Mouse (Mus musculus): ENCODE measurements around the gene Ppp1r14b. TPM values are rescaled to one million over a fixed set of nuclear protein-coding genes. Genes with fewer than 3 reads are reported as not detected.

The Ppp1r14b gene
- polyA plus RNA-seq, 2 experiments = 277 to 282 TPM

DNA sequence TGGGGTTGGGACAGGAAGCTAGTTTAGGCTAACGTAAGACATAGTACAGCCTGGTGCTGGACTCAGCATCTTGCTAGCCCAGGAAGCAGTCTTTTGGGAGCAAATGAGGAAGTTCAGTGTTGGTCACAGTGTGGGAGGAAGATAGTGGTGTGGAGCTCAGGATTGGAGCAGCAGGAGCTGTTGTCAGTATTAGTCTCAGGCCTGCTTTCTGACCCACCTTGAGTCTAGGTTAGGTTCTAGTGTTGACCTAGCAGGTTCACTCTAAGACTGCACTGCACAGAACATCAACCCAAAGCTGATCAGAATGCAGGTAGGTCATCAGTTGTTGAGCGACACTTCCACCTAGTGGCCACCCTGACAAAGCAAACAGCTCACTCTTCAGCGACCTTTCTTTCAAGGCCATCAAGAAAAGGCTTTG lies 45.5 kb downstream of the Ppp1r14b start:
- Histone ChIP-seq H3K9ac (ENCODE audit: low read depth, low read length, severe bottlenecking) (no peak overlapping the region), H3K27ac (replicated peaks; ENCODE audit: low read depth, low read length) (no peak overlapping the region), H3K27me3 (ENCODE audit: control insufficient read depth, insufficient read depth, low read length) (no peaks in the 10 kb centered on the region), H3K4me2 (replicated peaks; ENCODE audit: low read depth, low read length, severe bottlenecking) (no peak overlapping the region), H3K4me1 (ENCODE audit: control insufficient read depth, insufficient read depth, low read length) (no peaks in the 10 kb centered on the region), H3K4me3 (replicated peaks; ENCODE audit: low read length) (no peak overlapping the region), H3K9me3 (ENCODE audit: control insufficient read depth, low read length) (no peaks in the 10 kb centered on the region), H3K36me3 (ENCODE audit: control insufficient read depth, insufficient read depth, low read length) (peaks cover 72% of the 10 kb centered on the region)
- no peak for TF ChIP-seq POLR2A (IDR thresholded peaks at IDR 0.05; ENCODE audit: borderline replicate concordance, extremely low read depth, insufficient read depth, insufficient read length)
- peak; percentile 60 for DNase-seq (ENCODE audit: low spot score)
- WGBS = 54% methylated on average over 3 of the region's 3 CpGs
- ATAC-seq (ENCODE audit: low FRiP score, low read depth) = 0 out of 2 replicates have a peak, but pooled peaks have one; percentile 21

Other genes with a start within 250 kb of the Ppp1r14b start
- gene Rps6ka4, start 134.3 kb upstream of the Ppp1r14b start, polyA plus RNA-seq (2012; rRNA removed) = 19.4 and 22.9 TPM in 2 replicates
- gene Rps6ka4, start 134.3 kb upstream of the Ppp1r14b start, polyA plus RNA-seq (2014; fragmentation: Nextera tagmentation; extraction: Ambion mirVana) = 25.2 and 27.4 TPM in 2 replicates
- 1.8 and 2.2 TPM in 2 replicates for gene Ccdc88b, start 116.8 kb upstream of the Ppp1r14b start, polyA plus RNA-seq (2012; rRNA removed)
- 0.69 and 0.75 TPM in 2 replicates for gene Ccdc88b, start 116.8 kb upstream of the Ppp1r14b start, polyA plus RNA-seq (2014; fragmentation: Nextera tagmentation; extraction: Ambion mirVana)
- gene Trmt112, start 65.3 kb upstream of the Ppp1r14b start, polyA plus RNA-seq (2012; rRNA removed) = 163 and 164 TPM in 2 replicates
- gene Trmt112, start 65.3 kb upstream of the Ppp1r14b start, polyA plus RNA-seq (2014; fragmentation: Nextera tagmentation; extraction: Ambion mirVana) = 163 and 167 TPM in 2 replicates
- 145 and 173 TPM in 2 replicates for gene Prdx5, start 64.9 kb upstream of the Ppp1r14b start, polyA plus RNA-seq (2012; rRNA removed)
- gene Prdx5, start 64.9 kb upstream of the Ppp1r14b start, polyA plus RNA-seq (2014; fragmentation: Nextera tagmentation; extraction: Ambion mirVana) = 245 and 269 TPM in 2 replicates
- gene Esrra, start 53.2 kb upstream of the Ppp1r14b start, polyA plus RNA-seq (2012; rRNA removed) = 20.3 and 25.5 TPM in 2 replicates
- 3.4 and 5.1 TPM in 2 replicates for gene Esrra, start 53.2 kb upstream of the Ppp1r14b start, polyA plus RNA-seq (2014; fragmentation: Nextera tagmentation; extraction: Ambion mirVana)
- gene Catsperz, start 49.6 kb upstream of the Ppp1r14b start, polyA plus RNA-seq (2012; rRNA removed) = 2.8 and 5.6 TPM in 2 replicates
- 3.6 and 5.4 TPM in 2 replicates for gene Catsperz, start 49.6 kb upstream of the Ppp1r14b start, polyA plus RNA-seq (2014; fragmentation: Nextera tagmentation; extraction: Ambion mirVana)
- 0.91 and 1.1 TPM in 2 replicates for gene Kcnk4, start 40.5 kb upstream of the Ppp1r14b start, polyA plus RNA-seq (2012; rRNA removed)
- 1.1 TPM in 2 replicates for gene Kcnk4, start 40.5 kb upstream of the Ppp1r14b start, polyA plus RNA-seq (2014; fragmentation: Nextera tagmentation; extraction: Ambion mirVana)
- 75.1 and 76.5 TPM in 2 replicates for gene Bad, start 33.1 kb upstream of the Ppp1r14b start, polyA plus RNA-seq (2012; rRNA removed)
- gene Bad, start 33.1 kb upstream of the Ppp1r14b start, polyA plus RNA-seq (2014; fragmentation: Nextera tagmentation; extraction: Ambion mirVana) = 77.5 and 80.8 TPM in 2 replicates
- gene Gpr137, start 32.5 kb upstream of the Ppp1r14b start, polyA plus RNA-seq (2012; rRNA removed) = 56.8 and 72.3 TPM in 2 replicates
- gene Gpr137, start 32.5 kb upstream of the Ppp1r14b start, polyA plus RNA-seq (2014; fragmentation: Nextera tagmentation; extraction: Ambion mirVana) = 28.5 and 31.8 TPM in 2 replicates
- gene Plcb3, start 1.5 kb downstream of the Ppp1r14b start, polyA plus RNA-seq (2012; rRNA removed) = 80.6 and 102 TPM in 2 replicates
- 36.6 and 42.4 TPM in 2 replicates for gene Plcb3, start 1.5 kb downstream of the Ppp1r14b start, polyA plus RNA-seq (2014; fragmentation: Nextera tagmentation; extraction: Ambion mirVana)
- 39.9 and 73.3 TPM in 2 replicates for gene Fkbp2, start 5.5 kb downstream of the Ppp1r14b start, polyA plus RNA-seq (2012; rRNA removed)
- 71.5 and 80.5 TPM in 2 replicates for gene Fkbp2, start 5.5 kb downstream of the Ppp1r14b start, polyA plus RNA-seq (2014; fragmentation: Nextera tagmentation; extraction: Ambion mirVana)
- 46.7 and 55.7 TPM in 2 replicates for gene Vegfb, start 12.7 kb downstream of the Ppp1r14b start, polyA plus RNA-seq (2012; rRNA removed)
- 44.9 and 54.5 TPM in 2 replicates for gene Vegfb, start 12.7 kb downstream of the Ppp1r14b start, polyA plus RNA-seq (2014; fragmentation: Nextera tagmentation; extraction: Ambion mirVana)
- 32.4 and 38.0 TPM in 2 replicates for gene Dnajc4, start 17.6 kb downstream of the Ppp1r14b start, polyA plus RNA-seq (2012; rRNA removed)
- 24.4 and 26.8 TPM in 2 replicates for gene Dnajc4, start 17.6 kb downstream of the Ppp1r14b start, polyA plus RNA-seq (2014; fragmentation: Nextera tagmentation; extraction: Ambion mirVana)
- 22.1 and 27.7 TPM in 2 replicates for gene Nudt22, start 21.1 kb downstream of the Ppp1r14b start, polyA plus RNA-seq (2012; rRNA removed)
- gene Nudt22, start 21.1 kb downstream of the Ppp1r14b start, polyA plus RNA-seq (2014; fragmentation: Nextera tagmentation; extraction: Ambion mirVana) = 21.5 and 21.9 TPM in 2 replicates
- 15.1 and 19.9 TPM in 2 replicates for gene Trpt1, start 21.2 kb downstream of the Ppp1r14b start, polyA plus RNA-seq (2012; rRNA removed)
- gene Trpt1, start 21.2 kb downstream of the Ppp1r14b start, polyA plus RNA-seq (2014; fragmentation: Nextera tagmentation; extraction: Ambion mirVana) = 10.7 and 12.0 TPM in 2 replicates
- gene Fermt3, start 44.5 kb downstream of the Ppp1r14b start, polyA plus RNA-seq (2012; rRNA removed) = 10.1 and 13.1 TPM in 2 replicates
- 10.2 and 10.8 TPM in 2 replicates for gene Fermt3, start 44.5 kb downstream of the Ppp1r14b start, polyA plus RNA-seq (2014; fragmentation: Nextera tagmentation; extraction: Ambion mirVana)
- gene Stip1, start 65.0 kb downstream of the Ppp1r14b start, polyA plus RNA-seq (2012; rRNA removed) = 124 and 170 TPM in 2 replicates
- 200 and 205 TPM in 2 replicates for gene Stip1, start 65.0 kb downstream of the Ppp1r14b start, polyA plus RNA-seq (2014; fragmentation: Nextera tagmentation; extraction: Ambion mirVana)
- gene Macrod1, start 81.8 kb downstream of the Ppp1r14b start, polyA plus RNA-seq (2012; rRNA removed) = 24.6 and 27.4 TPM in 2 replicates
- 16.6 and 19.7 TPM in 2 replicates for gene Macrod1, start 81.8 kb downstream of the Ppp1r14b start, polyA plus RNA-seq (2014; fragmentation: Nextera tagmentation; extraction: Ambion mirVana)
- 2.2 and 3.2 TPM in 2 replicates for gene Flrt1, start 130.8 kb downstream of the Ppp1r14b start, polyA plus RNA-seq (2012; rRNA removed)
- gene Flrt1, start 130.8 kb downstream of the Ppp1r14b start, polyA plus RNA-seq (2014; fragmentation: Nextera tagmentation; extraction: Ambion mirVana) = 8.5 and 9.6 TPM in 2 replicates
- 157 and 181 TPM in 2 replicates for gene Otub1, start 231.3 kb downstream of the Ppp1r14b start, polyA plus RNA-seq (2012; rRNA removed)
- gene Otub1, start 231.3 kb downstream of the Ppp1r14b start, polyA plus RNA-seq (2014; fragmentation: Nextera tagmentation; extraction: Ambion mirVana) = 203 and 212 TPM in 2 replicates
- gene Cox8a, start 242.6 kb downstream of the Ppp1r14b start, polyA plus RNA-seq (2012; rRNA removed) = 478 and 552 TPM in 2 replicates
- gene Cox8a, start 242.6 kb downstream of the Ppp1r14b start, polyA plus RNA-seq (2014; fragmentation: Nextera tagmentation; extraction: Ambion mirVana) = 850 and 909 TPM in 2 replicates